ENCODE assay signal across 11 mouse cellular contexts in the genomic region with DNA sequence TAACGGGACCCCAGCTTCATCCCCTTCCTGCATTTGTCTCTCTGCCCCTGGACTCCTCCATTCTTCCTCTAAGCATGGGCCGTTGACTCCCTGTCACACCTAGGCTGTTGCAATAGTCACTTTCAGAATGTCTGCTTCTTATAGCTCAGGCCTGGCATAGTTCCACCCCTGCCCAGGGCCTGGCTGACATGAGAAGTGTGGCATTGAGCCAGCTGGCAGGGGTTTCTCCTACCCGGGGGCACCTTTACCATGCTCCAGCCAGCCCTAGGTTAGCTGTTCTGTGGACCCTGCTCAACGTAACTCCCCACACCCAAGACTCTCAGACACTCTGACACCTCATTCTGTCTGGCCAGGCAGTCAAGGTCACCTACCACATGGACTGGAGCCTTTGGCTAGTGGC. TPM values are rescaled to one million over a fixed set of nuclear protein-coding genes. Genes with fewer than 3 reads are reported as not detected.
DNase-seq lines count a peak whose midpoint lies in the region; ATAC-seq and TF ChIP-seq lines count a peak whose summit lies in the region.
"Had no signal": no experiment of that assay in that cellular context is flagged by ENCODE, and none has a peak within 500 bp of the region (broad histone marks: within the 10 kb centered on the region; RNA-seq: fewer than 3 reads in every experiment).

No protein-coding gene starts in this region.

- H3K27me3 ChIP-seq in lung, embryonic 16.5 days (ENCODE audit: control insufficient read depth, insufficient read depth, low read depth, low read length): no peaks in the 10 kb centered on the region
- no peaks in the 10 kb centered on the region for H3K27me3 ChIP-seq in stomach, postnatal 0 days (ENCODE audit: control insufficient read depth, insufficient read depth, low read length)
- H3K27me3 ChIP-seq: liver, embryonic 13.5 days had no signal

- H3K27ac ChIP-seq in lung, embryonic 16.5 days (ENCODE audit: low read length): no peak overlapping the region
- H3K27ac ChIP-seq in stomach, postnatal 0 days (replicated peaks): no peak overlapping the region
- H3K27ac ChIP-seq: liver, embryonic 13.5 days had no signal

- no peak overlapping the region for H3K9ac ChIP-seq in lung, embryonic 16.5 days (ENCODE audit: low read length)
- H3K9ac ChIP-seq in stomach, postnatal 0 days (ENCODE audit: low read length): no peak overlapping the region
- H3K9ac ChIP-seq: liver, embryonic 13.5 days had no signal

- H3K9me3 ChIP-seq in lung, embryonic 16.5 days (ENCODE audit: control insufficient read depth, low read length): no peaks in the 10 kb centered on the region
- no peaks in the 10 kb centered on the region for H3K9me3 ChIP-seq in stomach, postnatal 0 days (ENCODE audit: control insufficient read depth, low read length)
- H3K9me3 ChIP-seq: liver, embryonic 13.5 days had no signal

- peak; percentile 38 for DNase-seq in cerebellum, adult 11 months
- DNase-seq in lung, adult 2 months: no peak
- peak; percentile 59 to 76 for DNase-seq in heart, postnatal 10 days
- DNase-seq in stomach, postnatal 0 days (ENCODE audit: low spot score): no peak
- no peak for DNase-seq in yolk sac, embryonic 10.5 days (ENCODE audit: low spot score)
- DNase-seq in right cerebral cortex, postnatal 25 days: no peak
- DNase-seq: liver, embryonic 13.5 days had no signal

- ATAC-seq in cerebellum, adult (ENCODE audit: insufficient number of reproducible peaks, low FRiP score, low TSS enrichment): no peak
- ATAC-seq in lung, embryonic 16.5 days (ENCODE audit: low read depth): peak; percentile 66
- ATAC-seq in stomach, postnatal 0 days (ENCODE audit: low FRiP score, low TSS enrichment): 0 out of 2 replicates have a peak, but pooled peaks have one; percentile 25

- peaks cover 3% of the 10 kb centered on the region for H3K4me1 ChIP-seq in lung, embryonic 16.5 days (replicated peaks; ENCODE audit: control insufficient read depth, insufficient read depth, low read length)
- no peaks in the 10 kb centered on the region for H3K4me1 ChIP-seq in lung, adult 2 months (ENCODE audit: control insufficient read depth, insufficient read depth, low read length)
- H3K4me1 ChIP-seq in stomach, postnatal 0 days (replicated peaks; ENCODE audit: control insufficient read depth, insufficient read depth): no peaks in the 10 kb centered on the region

- no peak for TF ChIP-seq POLR2A in lung, adult 2 months (IDR thresholded peaks at IDR 0.05; ENCODE audit: borderline replicate concordance, extremely low read depth, low read depth, low read length)

- no peak for TF ChIP-seq EP300 in stomach, postnatal 0 days (optimal IDR thresholded peaks at IDR 0.05)

- no peak for TF ChIP-seq CTCF in lung, adult 2 months (IDR thresholded peaks at IDR 0.05; ENCODE audit: insufficient read depth, low read length)
- no peak for TF ChIP-seq CTCF in stomach, postnatal 0 days (IDR thresholded peaks at IDR 0.05; ENCODE audit: low read depth)

- H3K4me2 ChIP-seq in lung, embryonic 16.5 days (ENCODE audit: low read depth, low read length): no peak overlapping the region
- H3K4me2 ChIP-seq in stomach, postnatal 0 days (replicated peaks; ENCODE audit: low read depth): no peak overlapping the region
- H3K4me2 ChIP-seq: liver, embryonic 13.5 days had no signal

- WGBS in lung, embryonic 16.5 days: 39% methylated on average over 4 of the region's 4 CpGs
- whole genome bisulfite sequencing in lung, adult 2 months: 26% methylated on average over 4 of the region's 4 CpGs
- WGBS in stomach, postnatal 0 days: 62% methylated on average over 4 of the region's 4 CpGs

- H3K36me3 ChIP-seq in lung, embryonic 16.5 days (ENCODE audit: control insufficient read depth, insufficient read depth, low read length): no peaks in the 10 kb centered on the region
- H3K36me3 ChIP-seq in stomach, postnatal 0 days (ENCODE audit: control insufficient read depth, insufficient read depth, low read length): no peaks in the 10 kb centered on the region
- H3K36me3 ChIP-seq: liver, embryonic 13.5 days had no signal

- H3K4me3 ChIP-seq in lung, embryonic 16.5 days (ENCODE audit: low read length): no peak overlapping the region
- H3K4me3 ChIP-seq in lung, adult 2 months (replicated peaks; ENCODE audit: extremely low read depth, low read depth, low read length): no peak overlapping the region
- H3K4me3 ChIP-seq in stomach, postnatal 0 days (ENCODE audit: low read depth, low read length): no peak overlapping the region
- H3K4me3 ChIP-seq: liver, embryonic 13.5 days had no signal

- intact Hi-C loops in heart, postnatal 10 days (cut with DNase I): no loop called here

RNA-seq across cellular contexts. Expression of a gene that starts 21.0 kb away (rescaled TPM):
- polyA plus RNA-seq in lung, embryonic 16.5 days (2015; fragmentation: Nextera tagmentation; extraction: Ambion mirVana): 0.16 TPM in 1 of 2 replicates, not detected in the other
- polyA plus RNA-seq in lung, adult 2 months (2012; rRNA removed): 0.33 and 0.63 TPM in 2 replicates
- under 1 TPM in 1 of 2 experiments, not detected in 1; 0.29 TPM for total RNA-seq in heart, postnatal 10 days (2021)
- 3.0 and 4.6 TPM in 2 replicates for polyA plus RNA-seq in stomach, postnatal 0 days (2015; fragmentation: Nextera tagmentation; extraction: Ambion mirVana)
- polyA plus RNA-seq: liver, embryonic 13.5 days had no signal

RNA-seq across cellular contexts. Expression of a gene that starts 30.7 kb away (rescaled TPM):
- 1.0 and 1.1 TPM in 2 replicates for polyA plus RNA-seq in lung, embryonic 16.5 days (2015; fragmentation: Nextera tagmentation; extraction: Ambion mirVana)
- 0.66 and 0.69 TPM in 2 replicates for polyA plus RNA-seq in lung, adult 2 months (2012; rRNA removed)
- total RNA-seq in heart, postnatal 10 days (2021): not detected
- 0.07 and 0.11 TPM in 2 replicates for polyA plus RNA-seq in stomach, postnatal 0 days (2015; fragmentation: Nextera tagmentation; extraction: Ambion mirVana)
- polyA plus RNA-seq: large intestine, adult 2 months; liver, embryonic 13.5 days; spleen, adult 2 months had no signal

RNA-seq across cellular contexts. Expression of a gene that starts 46.2 kb away (rescaled TPM):
- polyA plus RNA-seq in lung, embryonic 16.5 days (2015; fragmentation: Nextera tagmentation; extraction: Ambion mirVana): 11.4 and 13.6 TPM in 2 replicates
- polyA plus RNA-seq in lung, adult 2 months (2012; rRNA removed): 78.9 and 80.0 TPM in 2 replicates
- 1 to 10 TPM; 4.2 to 6.2 TPM for total RNA-seq in heart, postnatal 10 days (2021)
- polyA plus RNA-seq in stomach, postnatal 0 days (2015; fragmentation: Nextera tagmentation; extraction: Ambion mirVana): 7.8 and 8.8 TPM in 2 replicates

Comparison
In these comparisons a context has a peak if more than half of its experiments do, and no peak if none do; other contexts are left out.
1. DNase-seq: peak in cerebellum, adult 11 months (single experiment) and heart, postnatal 10 days (2 of 2); none in lung, adult 2 months (single experiment), stomach, postnatal 0 days (single experiment), yolk sac, embryonic 10.5 days (single experiment) and right cerebral cortex, postnatal 25 days (single experiment).